Mouse (Mus musculus) E14TG2a.4 (cell line): ENCODE data around the gene Cog1.

Experiments used
- CTCF ChIP-seq: conservative IDR thresholded peaks from 2 replicates; pipeline ENCODE4 v1.5.1; 2014; ENCODE audit warnings: low read length
- NANOG ChIP-seq: IDR thresholded peaks from 2 replicates; pipeline ENCODE4 v1.6.1; 2014; ENCODE audit warnings: borderline replicate concordance, low read length, mixed read lengths

DNA sequence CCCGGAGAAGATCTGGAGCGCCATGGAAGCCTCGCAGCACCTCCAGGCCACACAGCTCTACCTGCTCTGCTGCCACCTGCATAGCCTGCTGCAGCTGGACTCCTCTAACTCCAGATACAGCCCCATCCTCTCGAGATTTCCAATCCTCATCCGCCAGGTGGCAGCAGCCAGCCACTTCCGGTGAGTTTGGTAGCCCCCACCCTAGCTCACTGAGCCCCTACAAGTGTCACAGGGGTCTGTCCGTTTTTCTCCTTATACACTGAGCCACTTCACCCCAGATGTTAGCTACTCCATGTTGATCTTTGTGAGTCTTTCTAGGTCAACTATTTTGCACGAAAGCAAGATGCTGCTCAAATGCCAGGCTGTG is 2.9 kb downstream of the Cog1 start:
- peak; percentile 54 for TF ChIP-seq CTCF
- TF ChIP-seq NANOG: no peak
